Mouse (Mus musculus): Measurements from ENCODE around the gene Lgals8. TPM values are rescaled to one million over a fixed set of nuclear protein-coding genes. Genes with fewer than 3 reads are reported as not detected.

Lgals8 gene
- polyA plus RNA-seq, 1 experiment from 2014 or later, result 20.4 TPM

- Histone ChIP-seq H3K4me1 (peaks cover 4% of the 10 kb centered on the region), H3K4me3 (replicated peaks) (no peak overlapping the region), H3K27ac (no peak overlapping the region), H3K36me3 (peaks cover 34% of the 10 kb centered on the region), H3K4me2 (no peak overlapping the region), H3K9ac (no peak overlapping the region), H3K27me3 (no peaks in the 10 kb centered on the region), H3K9me3 (replicated peaks) (no peaks in the 10 kb centered on the region)
- WGBS, result 75% methylated on average over 7 of the region's 7 CpGs
- ATAC-seq (replicated peaks; ENCODE audit: low FRiP score), result no peak
Observed at GRCm38 (mm10) chr13:12456711-12457110, 8.0 kb downstream of the Lgals8 start.

- H3K36me3 ChIP-seq, result peaks cover 38% of the 10 kb centered on the region
- H3K9me3 ChIP-seq (replicated peaks), result no peaks in the 10 kb centered on the region
- no peak overlapping the region for H3K27ac ChIP-seq
- H3K27me3 ChIP-seq, result no peaks in the 10 kb centered on the region
- H3K9ac ChIP-seq, result no peak overlapping the region
- no peak overlapping the region for H3K4me3 ChIP-seq (replicated peaks)
- 81% methylated on average over 7 of the region's 7 CpGs for WGBS
- no peak overlapping the region for H3K4me2 ChIP-seq
- ATAC-seq (replicated peaks; ENCODE audit: low FRiP score), result no peak
- peaks cover under 1% of the 10 kb centered on the region; the same call in 1 of the 2 replicates for H3K4me1 ChIP-seq
Observed at GRCm38 (mm10) chr13:12454686-12455390, 9.9 kb downstream of the Lgals8 start.

GRCm38 (mm10) chr13:12453150-12453549 is 11.6 kb downstream of the Lgals8 start:
- Histone ChIP-seq H3K9me3 (replicated peaks) (no peaks in the 10 kb centered on the region), H3K4me1 (no peaks in the 10 kb centered on the region), H3K36me3 (peaks cover 38% of the 10 kb centered on the region), H3K27me3 (no peaks in the 10 kb centered on the region), H3K9ac (no peak overlapping the region), H3K4me3 (replicated peaks) (no peak overlapping the region), H3K27ac (no peak overlapping the region), H3K4me2 (no peak overlapping the region)
- WGBS, result 91% methylated on average over 14 of the region's 14 CpGs
- ATAC-seq (replicated peaks; ENCODE audit: low FRiP score), result no peak

- Histone ChIP-seq H3K27me3 (no peaks in the 10 kb centered on the region), H3K4me3 (replicated peaks) (no peak overlapping the region), H3K9ac (no peak overlapping the region), H3K4me1 (no peaks in the 10 kb centered on the region), H3K9me3 (replicated peaks) (no peaks in the 10 kb centered on the region), H3K4me2 (no peak overlapping the region), H3K27ac (no peak overlapping the region), H3K36me3 (peaks cover 52% of the 10 kb centered on the region)
- WGBS, result 83% methylated on average over 2 of the region's 2 CpGs
- ATAC-seq (replicated peaks; ENCODE audit: low FRiP score), result no peak
Observed at GRCm38 (mm10) chr13:12442008-12442587, 22.6 kb downstream of the Lgals8 start.

GRCm38 (mm10) chr13:12440813-12441212 is 23.9 kb downstream of the Lgals8 start:
- Histone ChIP-seq H3K4me1 (no peaks in the 10 kb centered on the region), H3K9me3 (replicated peaks) (no peaks in the 10 kb centered on the region), H3K4me3 (replicated peaks) (no peak overlapping the region), H3K36me3 (peaks cover 55% of the 10 kb centered on the region), H3K9ac (no peak overlapping the region), H3K27me3 (no peaks in the 10 kb centered on the region), H3K4me2 (no peak overlapping the region), H3K27ac (no peak overlapping the region)
- 90% methylated on average over 6 of the region's 6 CpGs for WGBS
- no peak for ATAC-seq (replicated peaks; ENCODE audit: low FRiP score)

DNA sequence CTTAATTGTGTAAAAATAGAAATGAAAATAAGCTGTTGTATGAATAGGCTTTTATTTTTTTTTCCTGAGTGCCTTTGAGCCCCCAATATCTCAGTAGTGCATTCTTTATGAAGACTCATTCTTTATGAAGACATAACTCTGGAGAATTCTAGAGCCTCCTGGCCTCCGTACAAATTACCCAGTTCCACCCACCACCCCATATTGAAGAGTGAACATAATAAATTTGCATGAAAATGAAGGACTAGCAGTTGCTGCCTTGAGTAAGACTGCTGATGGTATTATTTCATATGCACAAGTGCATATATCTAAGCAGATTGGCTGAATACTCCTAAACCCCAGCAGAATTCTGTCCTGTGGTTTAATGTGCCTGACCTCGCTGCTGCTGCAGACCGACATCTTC is 25.2 kb downstream of the Lgals8 start:
- Histone ChIP-seq H3K4me1 (no peaks in the 10 kb centered on the region), H3K9ac (no peak overlapping the region), H3K27me3 (no peaks in the 10 kb centered on the region), H3K36me3 (peaks cover 67% of the 10 kb centered on the region), H3K4me2 (no peak overlapping the region), H3K9me3 (replicated peaks) (no peaks in the 10 kb centered on the region), H3K4me3 (replicated peaks) (no peak overlapping the region), H3K27ac (no peak overlapping the region)
- 96% methylated on average over 3 of the region's 3 CpGs for WGBS
- no peak for ATAC-seq (replicated peaks; ENCODE audit: low FRiP score)

DNA sequence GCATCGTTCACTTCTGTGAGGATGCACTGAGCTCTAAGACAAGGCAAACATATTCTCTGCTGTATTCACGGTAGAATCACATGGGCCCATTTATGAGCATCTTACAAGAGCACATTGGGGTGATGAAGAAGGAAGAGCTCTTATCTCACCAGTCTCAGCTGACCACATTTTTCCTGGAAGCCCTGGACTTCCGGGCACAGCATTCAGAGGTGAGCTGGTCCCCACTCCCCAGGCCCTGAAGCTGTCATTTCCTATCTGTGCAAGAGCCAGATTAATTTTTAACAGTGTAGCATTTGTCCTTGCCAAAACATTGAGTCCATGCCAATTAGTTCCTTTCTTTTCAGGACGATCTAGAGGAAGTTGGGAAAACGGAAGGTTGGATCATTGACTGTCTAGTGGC is 30.9 kb downstream of the Lgals8 start:
- WGBS, result 84% methylated on average over 5 of the region's 5 CpGs
- Histone ChIP-seq H3K9me3 (replicated peaks) (no peaks in the 10 kb centered on the region), H3K27ac (no peak overlapping the region), H3K27me3 (no peaks in the 10 kb centered on the region), H3K36me3 (peaks cover 90% of the 10 kb centered on the region), H3K4me2 (no peak overlapping the region), H3K9ac (no peak overlapping the region), H3K4me3 (replicated peaks) (no peak overlapping the region), H3K4me1 (no peaks in the 10 kb centered on the region)
- no peak for ATAC-seq (replicated peaks; ENCODE audit: low FRiP score)

DNA sequence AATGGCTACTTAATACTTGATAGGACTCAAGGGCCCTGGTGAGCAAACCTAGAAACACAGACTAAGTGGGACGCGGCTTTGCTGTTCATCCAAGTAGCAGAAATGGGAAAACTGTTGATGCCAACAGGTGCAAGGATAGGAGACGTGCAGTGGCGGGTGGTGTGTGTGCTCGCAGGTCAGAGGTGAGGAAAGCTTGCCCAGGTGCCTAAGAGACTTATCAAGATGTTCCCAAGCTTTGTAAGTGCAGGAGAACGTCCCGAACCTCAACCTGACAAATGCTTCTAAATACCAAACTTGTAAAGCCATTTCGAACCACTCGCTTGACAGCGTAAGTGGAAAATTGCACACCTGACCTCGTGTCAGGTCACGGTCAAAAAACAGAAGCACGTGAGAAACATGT is 36.2 kb downstream of the Lgals8 start:
- no peaks in the 10 kb centered on the region for H3K9me3 ChIP-seq (replicated peaks)
- no peak overlapping the region for H3K9ac ChIP-seq
- WGBS, result 95% methylated on average over 13 of the region's 13 CpGs
- no peak overlapping the region for H3K27ac ChIP-seq
- H3K27me3 ChIP-seq, result no peaks in the 10 kb centered on the region
- H3K4me3 ChIP-seq (replicated peaks), result no peak overlapping the region
- no peak overlapping the region for H3K4me2 ChIP-seq
- no peaks in the 10 kb centered on the region for H3K4me1 ChIP-seq
- no peak for ATAC-seq (replicated peaks; ENCODE audit: low FRiP score)
- H3K36me3 ChIP-seq, result peaks cover 93% of the 10 kb centered on the region

GRCm38 (mm10) chr13:12420596-12420995 is 44.1 kb downstream of the Lgals8 start:
- H3K4me3 ChIP-seq (replicated peaks), result no peak overlapping the region
- no peaks in the 10 kb centered on the region for H3K4me1 ChIP-seq
- H3K9ac ChIP-seq, result no peak overlapping the region
- no peaks in the 10 kb centered on the region for H3K9me3 ChIP-seq (replicated peaks)
- H3K27me3 ChIP-seq, result no peaks in the 10 kb centered on the region
- no peak overlapping the region for H3K27ac ChIP-seq
- peaks cover 98% of the 10 kb centered on the region for H3K36me3 ChIP-seq
- WGBS, result 93% methylated on average over 9 of the region's 9 CpGs
- ATAC-seq (replicated peaks; ENCODE audit: low FRiP score), result no peak
- H3K4me2 ChIP-seq, result no peak overlapping the region

- WGBS, result 93% methylated on average over 8 of the region's 8 CpGs
- Histone ChIP-seq H3K4me3 (replicated peaks) (no peak overlapping the region), H3K4me2 (no peak overlapping the region), H3K36me3 (peaks cover 89% of the 10 kb centered on the region), H3K9ac (no peak overlapping the region), H3K4me1 (no peaks in the 10 kb centered on the region), H3K9me3 (replicated peaks) (no peaks in the 10 kb centered on the region), H3K27me3 (no peaks in the 10 kb centered on the region), H3K27ac (no peak overlapping the region)
- no peak for ATAC-seq (replicated peaks; ENCODE audit: low FRiP score)
Observed at GRCm38 (mm10) chr13:12412016-12412415, 52.7 kb downstream of the Lgals8 start.

- ATAC-seq (replicated peaks; ENCODE audit: low FRiP score), result no peak
- no peaks in the 10 kb centered on the region for H3K4me1 ChIP-seq
Observed at GRCm38 (mm10) chr13:12408343-12409066, 56.2 kb downstream of the Lgals8 start.

GRCm38 (mm10) chr13:12395571-12395970 is 69.2 kb downstream of the Lgals8 start:
- Histone ChIP-seq H3K36me3 (peaks cover 32% of the 10 kb centered on the region), H3K4me1 (peaks cover 10% of the 10 kb centered on the region), H3K9ac (peak overlapping the region; percentile 61), H3K4me3 (replicated peaks) (peak overlapping the region; percentile 80), H3K4me2 (peak overlapping the region; percentile 91), H3K27me3 (peaks cover 7% of the 10 kb centered on the region; the same call in 1 of the 2 replicates), H3K27ac (no peak overlapping the region), H3K9me3 (replicated peaks) (no peaks in the 10 kb centered on the region)
- WGBS, result under 1% methylated on average over 23 of the region's 23 CpGs
- ATAC-seq (replicated peaks; ENCODE audit: low FRiP score), result no peak; the same call in 1 of the 2 replicates

More at GRCm38 (mm10) chr13:12408343-12409066, 56.2 kb downstream of the Lgals8 start:
- Histone ChIP-seq H3K27ac (no peak overlapping the region), H3K4me2 (no peak overlapping the region), H3K36me3 (peaks cover 81% of the 10 kb centered on the region), H3K27me3 (no peaks in the 10 kb centered on the region), H3K4me3 (replicated peaks) (no peak overlapping the region), H3K9me3 (replicated peaks) (no peaks in the 10 kb centered on the region), H3K9ac (no peak overlapping the region)
- 93% methylated on average over 9 of the region's 9 CpGs for WGBS

Data from kidney, embryonic 15.5 days (tissue).